Mouse (Mus musculus) Patski (cell line): ENCODE measurements around the gene Slamf6. TPM values are rescaled to one million over a fixed set of nuclear protein-coding genes. Genes with fewer than 3 reads are reported as not detected.

ENCODE experiments used
- ATAC-seq: fragments of 100-300 bp; one replicate; pipeline ENCODE4 v1.8.0; 2021
- CTCF ChIA-PET: fragments of 350-600 bp; sonication (Branson Sonifier 250); formaldehyde crosslinking; loops from one replicate; lab custom pipeline; 2022; ENCODE audit warnings: inconsistent platforms; lab: Charles Lee
- POLR2A ChIA-PET: fragments of 350-600 bp; sonication (Branson Sonifier 250); formaldehyde crosslinking; loops from one replicate; lab custom pipeline; 2022; ENCODE audit warnings: antibody characterized with exemption, inconsistent platforms; lab: Charles Lee
- DNase-seq: peaks from one replicate; pipeline ENCODE4 v3.0.0-alpha.2; 2011; ENCODE audit warnings: low read depth, low spot score
- H3K27me3 ChIP-seq: fragments of 371-371 bp; one replicate; pipeline ENCODE4 v1.5.1; 2021
- CTCF ChIP-seq: fragments of 100-300 bp; IDR thresholded peaks from one replicate; pipeline ENCODE4 v1.5.1; 2021
- in situ Hi-C: fragments of 300-500 bp; cut with MboI; formaldehyde crosslinking; loops from 3 replicates; pipeline ENCODE4 v1.11.1; 2018; ENCODE audit warnings: low pct_unique_long_range_greater_than_20kb, mixed read lengths
- polyA plus RNA-seq: library from polyadenylated mRNA; unstranded; gene quantifications from one replicate; pipeline ENCODE4 v1.2.3, GENCODE M21; 2021

The Slamf6 gene
- polyA plus RNA-seq, 1 experiment from 2014 or later = not detected

GRCm38 (mm10) chr1:171921641-171922040, 4.3 kb downstream of the Slamf6 start:
- in situ Hi-C loops = no loop called here
- CTCF ChIA-PET = interaction anchor here (1.4 to 1.5 kb wide), 2 partner anchors 8 to 30 kb away, joined by 3 to 4 read pairs; no protein-coding TSS in a partner anchor
- POLR2A ChIA-PET = no interaction called here

GRCm38 (mm10) chr1:171922844-171923243, 5.5 kb downstream of the Slamf6 start:
- TF ChIP-seq CTCF = no peak
- in situ Hi-C loops = no loop called here
- ATAC-seq = no peak
- peaks cover 5% of the 10 kb centered on the region for H3K27me3 ChIP-seq
- DNase-seq = no peak
- CTCF ChIA-PET = no interaction called here
- POLR2A ChIA-PET = no interaction called here

More at GRCm38 (mm10) chr1:171921641-171922040, 4.3 kb downstream of the Slamf6 start:
- TF ChIP-seq CTCF = no peak
- peaks cover 5% of the 10 kb centered on the region for H3K27me3 ChIP-seq
- DNase-seq (no peak), ATAC-seq (no peak)

- POLR2A ChIA-PET = no interaction called here
- no peaks in the 10 kb centered on the region for H3K27me3 ChIP-seq
- ATAC-seq (no peak), DNase-seq (no peak)
- in situ Hi-C loops = no loop called here
- CTCF ChIA-PET = no interaction called here
- TF ChIP-seq CTCF = no peak
Observed at GRCm38 (mm10) chr1:171924900-171925299, 7.6 kb downstream of the Slamf6 start.

GRCm38 (mm10) chr1:171933851-171934250, 16.5 kb downstream of the Slamf6 start:
- ATAC-seq = no peak
- ChIA-PET CTCF (no interaction called here), POLR2A (no interaction called here)
- no peaks in the 10 kb centered on the region for H3K27me3 ChIP-seq
- TF ChIP-seq CTCF = no peak
- in situ Hi-C loops = no loop called here
- DNase-seq = no peak

- H3K27me3 ChIP-seq = no peaks in the 10 kb centered on the region
- no peak for DNase-seq
- TF ChIP-seq CTCF = no peak
- ATAC-seq = no peak
- ChIA-PET CTCF (no interaction called here), POLR2A (no interaction called here)
- in situ Hi-C loops = no loop called here
Observed at GRCm38 (mm10) chr1:171938952-171939948, 21.9 kb downstream of the Slamf6 start.

GRCm38 (mm10) chr1:171940626-171941025, 23.3 kb downstream of the Slamf6 start:
- DNase-seq = no peak
- no peak for ATAC-seq
- in situ Hi-C loops = no loop called here
- POLR2A ChIA-PET = no interaction called here
- CTCF ChIA-PET = interaction anchor here (1.3 kb wide), 1 partner anchor 91 kb away, joined by 3 read pairs; no protein-coding TSS in a partner anchor
- no peak for TF ChIP-seq CTCF
- H3K27me3 ChIP-seq = peaks cover 9% of the 10 kb centered on the region

GRCm38 (mm10) chr1:171946447-171946995, 29.2 kb downstream of the Slamf6 start:
- ATAC-seq = no peak
- POLR2A ChIA-PET = interaction anchor here (0.6 kb wide), 1 partner anchor 40 kb away, joined by 3 read pairs; no protein-coding TSS in a partner anchor
- TF ChIP-seq CTCF = no peak
- peaks cover 9% of the 10 kb centered on the region for H3K27me3 ChIP-seq
- CTCF ChIA-PET = no interaction called here
- in situ Hi-C loops = no loop called here
- DNase-seq = no peak

- CTCF ChIA-PET = no interaction called here
Observed at GRCm38 (mm10) chr1:171948161-171948945, 31.0 kb downstream of the Slamf6 start.

GRCm38 (mm10) chr1:171948946-171949508, 31.7 kb downstream of the Slamf6 start:
- CTCF ChIA-PET = no interaction called here
- H3K27me3 ChIP-seq = peaks cover 9% of the 10 kb centered on the region
- POLR2A ChIA-PET = no interaction called here
- no peak for TF ChIP-seq CTCF
- no peak for ATAC-seq
- no peak for DNase-seq
- in situ Hi-C loops = no loop called here

More at GRCm38 (mm10) chr1:171948161-171948945, 31.0 kb downstream of the Slamf6 start:
- in situ Hi-C loops = no loop called here
- ATAC-seq (no peak), DNase-seq (no peak)
- H3K27me3 ChIP-seq = peaks cover 9% of the 10 kb centered on the region
- POLR2A ChIA-PET = no interaction called here
- TF ChIP-seq CTCF = no peak

GRCm38 (mm10) chr1:171955071-171955470, 37.8 kb downstream of the Slamf6 start:
- no peaks in the 10 kb centered on the region for H3K27me3 ChIP-seq
- no peak for TF ChIP-seq CTCF
- ATAC-seq = no peak
- no peak for DNase-seq
- ChIA-PET POLR2A (no interaction called here), CTCF (interaction anchor here (1.3 kb wide), 1 partner anchor 42 kb away, joined by 3 read pairs; no protein-coding TSS in a partner anchor)
- in situ Hi-C loops = no loop called here
